Mouse (Mus musculus) hindbrain, embryonic 16.5 days (tissue): ENCODE measurements around the gene Rere. TPM values are rescaled to one million over a fixed set of nuclear protein-coding genes. Genes with fewer than 3 reads are reported as not detected.

Experiments
- ATAC-seq: fragments of 200-750 bp; cut with Nextera tagmentation; 2 replicates; pipeline ENCODE4 v1.8.0; 2017; ENCODE audit warnings: moderate TSS enrichment, moderate library complexity
- H3K27ac ChIP-seq: fragments of 300-500 bp; sonication (generic); 2 replicates; pipeline ENCODE4 v1.5.1; 2014; ENCODE audit warnings: low read depth, mild to moderate bottlenecking, control low read depth, low read length, moderate library complexity
- H3K27me3 ChIP-seq: fragments of 300-500 bp; sonication (generic); replicated peaks from 2 replicates; pipeline ENCODE4 v1.6.1; 2014; ENCODE audit warnings: low read length; ENCODE audit not compliant: control insufficient read depth, insufficient read depth
- H3K36me3 ChIP-seq: fragments of 300-500 bp; sonication (generic); 2 replicates; pipeline ENCODE4 v1.6.1; 2014; ENCODE audit warnings: mild to moderate bottlenecking, low read length, moderate library complexity, mixed read lengths; ENCODE audit not compliant: control insufficient read depth, insufficient read depth
- H3K4me1 ChIP-seq: fragments of 300-500 bp; sonication (generic); 2 replicates; pipeline ENCODE4 v1.6.1; 2014; ENCODE audit warnings: low read depth, low read length; ENCODE audit not compliant: control insufficient read depth, insufficient read depth
- H3K4me2 ChIP-seq: fragments of 300-500 bp; sonication (generic); 2 replicates; pipeline ENCODE4 v1.6.1; 2014; ENCODE audit warnings: mild to moderate bottlenecking, low read length, control low read depth, moderate library complexity
- H3K4me3 ChIP-seq: fragments of 300-500 bp; sonication (generic); 2 replicates; pipeline ENCODE4 v1.5.1; 2014; ENCODE audit warnings: mild to moderate bottlenecking, low read length, control low read depth, moderate library complexity
- H3K9ac ChIP-seq: fragments of 300-500 bp; sonication (generic); 2 replicates; pipeline ENCODE4 v1.6.1; 2014; ENCODE audit warnings: low read depth, mild to moderate bottlenecking, control low read depth, low read length, moderate library complexity
- H3K9me3 ChIP-seq: fragments of 300-500 bp; sonication (generic); 2 replicates; pipeline ENCODE4 v1.6.1; 2014; ENCODE audit warnings: mild to moderate bottlenecking, low read length, moderate library complexity; ENCODE audit not compliant: control insufficient read depth
- whole genome bisulfite sequencing: fragments of 180-500 bp; shearing (Covaris S2); extraction: QIAGEN DNeasy Blood & Tissue Kit; methylation state at CpG from one replicate; pipeline ENCODE4 v1.1.7; 2014; 5-methylcytosine and 5-hydroxymethylcytosine counted together
- polyA plus RNA-seq: library from polyadenylated mRNA; unstranded; fragments of >200 nt; fragmentation: Nextera tagmentation; extraction: Ambion mirVana; gene quantifications from 2 replicates; pipeline ENCODE4 v1.2.1, GENCODE M21; 2015

Rere gene
- polyA plus RNA-seq: 25.4 and 27.2 TPM in 2 replicates

GRCm38 (mm10) chr4:150281018-150281761 lies at the start of gene Rere:
Rere (plus strand) TSS chr4:150281646.
- Histone ChIP-seq H3K27ac (peak within 1 kb of the TSS; percentile 98), H3K27me3 (no peaks in the 10 kb centered on the region), H3K4me2 (peak within 1 kb of the TSS; percentile 86), H3K9ac (peak within 1 kb of the TSS; percentile 100), H3K4me1 (peaks cover 8% of the 10 kb centered on the region), H3K4me3 (peak within 1 kb of the TSS; percentile 90), H3K9me3 (no peaks in the 10 kb centered on the region), H3K36me3 (no peaks in the 10 kb centered on the region)
- peak; percentile 98 for ATAC-seq
- under 1% methylated on average over 59 of the region's 60 CpGs for WGBS

- Histone ChIP-seq H3K9ac (no peak overlapping the region), H3K36me3 (no peaks in the 10 kb centered on the region), H3K4me1 (peaks cover 21% of the 10 kb centered on the region), H3K4me2 (no peak overlapping the region), H3K4me3 (no peak overlapping the region), H3K27ac (no peak overlapping the region), H3K9me3 (no peaks in the 10 kb centered on the region), H3K27me3 (no peaks in the 10 kb centered on the region)
- no peak for ATAC-seq
- WGBS: 60% methylated on average over 8 of the region's 8 CpGs
Observed at GRCm38 (mm10) chr4:150231871-150232270, 49.6 kb upstream of the Rere start.

- Histone ChIP-seq H3K4me3 (no peak overlapping the region), H3K9ac (0 out of 2 replicates have a peak overlapping the region, but pooled peaks have one; percentile 9), H3K4me1 (peaks cover 37% of the 10 kb centered on the region), H3K27ac (peak overlapping the region; percentile 30; the same call in 1 of the 2 replicates), H3K27me3 (no peaks in the 10 kb centered on the region), H3K9me3 (no peaks in the 10 kb centered on the region), H3K36me3 (no peaks in the 10 kb centered on the region), H3K4me2 (no peak overlapping the region)
- 35% methylated on average over 8 of the region's 8 CpGs for WGBS
- ATAC-seq: no peak
Observed at GRCm38 (mm10) chr4:150234599-150235327, 46.7 kb upstream of the Rere start.

DNA sequence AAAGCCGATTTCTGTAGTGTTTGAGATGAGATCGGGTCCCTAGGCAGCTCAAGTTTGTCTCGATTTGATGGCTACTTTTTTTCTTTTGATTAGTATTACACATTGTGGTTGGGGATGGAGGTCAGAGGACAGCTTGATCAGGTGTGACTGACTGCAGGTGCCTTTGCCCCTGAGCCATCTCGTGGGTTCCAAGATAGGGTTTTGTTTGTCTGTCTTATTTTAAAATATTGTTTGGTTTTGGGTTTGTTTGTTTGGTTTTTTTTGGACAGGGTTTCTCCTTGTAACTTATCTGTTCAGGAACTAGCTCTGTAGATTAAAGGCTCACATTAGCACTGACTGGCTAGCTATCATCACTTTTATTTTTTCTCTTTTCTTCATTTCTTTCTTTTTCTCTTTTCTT lies 45.9 kb upstream of the Rere start:
- no peak overlapping the region for H3K9ac ChIP-seq
- H3K27me3 ChIP-seq: no peaks in the 10 kb centered on the region
- H3K27ac ChIP-seq: no peak overlapping the region
- H3K36me3 ChIP-seq: no peaks in the 10 kb centered on the region
- H3K4me3 ChIP-seq: no peak overlapping the region
- peaks cover 42% of the 10 kb centered on the region for H3K4me1 ChIP-seq
- H3K9me3 ChIP-seq: no peaks in the 10 kb centered on the region
- WGBS: 82% methylated on average over 4 of the region's 4 CpGs
- H3K4me2 ChIP-seq: no peak overlapping the region
- no peak for ATAC-seq

- peak overlapping the region; percentile 61 for H3K4me2 ChIP-seq
- WGBS: 83% methylated on average over 8 of the region's 8 CpGs
- peaks cover 1% of the 10 kb centered on the region for H3K36me3 ChIP-seq
- peak overlapping the region; percentile 80 for H3K9ac ChIP-seq
- H3K27ac ChIP-seq: peak overlapping the region; percentile 98
- no peaks in the 10 kb centered on the region for H3K9me3 ChIP-seq
- peaks cover 38% of the 10 kb centered on the region for H3K4me1 ChIP-seq
- H3K27me3 ChIP-seq: no peaks in the 10 kb centered on the region
- no peak for ATAC-seq
- H3K4me3 ChIP-seq: peak overlapping the region; percentile 58
Observed at GRCm38 (mm10) chr4:150236031-150236430, 45.4 kb upstream of the Rere start.

DNA sequence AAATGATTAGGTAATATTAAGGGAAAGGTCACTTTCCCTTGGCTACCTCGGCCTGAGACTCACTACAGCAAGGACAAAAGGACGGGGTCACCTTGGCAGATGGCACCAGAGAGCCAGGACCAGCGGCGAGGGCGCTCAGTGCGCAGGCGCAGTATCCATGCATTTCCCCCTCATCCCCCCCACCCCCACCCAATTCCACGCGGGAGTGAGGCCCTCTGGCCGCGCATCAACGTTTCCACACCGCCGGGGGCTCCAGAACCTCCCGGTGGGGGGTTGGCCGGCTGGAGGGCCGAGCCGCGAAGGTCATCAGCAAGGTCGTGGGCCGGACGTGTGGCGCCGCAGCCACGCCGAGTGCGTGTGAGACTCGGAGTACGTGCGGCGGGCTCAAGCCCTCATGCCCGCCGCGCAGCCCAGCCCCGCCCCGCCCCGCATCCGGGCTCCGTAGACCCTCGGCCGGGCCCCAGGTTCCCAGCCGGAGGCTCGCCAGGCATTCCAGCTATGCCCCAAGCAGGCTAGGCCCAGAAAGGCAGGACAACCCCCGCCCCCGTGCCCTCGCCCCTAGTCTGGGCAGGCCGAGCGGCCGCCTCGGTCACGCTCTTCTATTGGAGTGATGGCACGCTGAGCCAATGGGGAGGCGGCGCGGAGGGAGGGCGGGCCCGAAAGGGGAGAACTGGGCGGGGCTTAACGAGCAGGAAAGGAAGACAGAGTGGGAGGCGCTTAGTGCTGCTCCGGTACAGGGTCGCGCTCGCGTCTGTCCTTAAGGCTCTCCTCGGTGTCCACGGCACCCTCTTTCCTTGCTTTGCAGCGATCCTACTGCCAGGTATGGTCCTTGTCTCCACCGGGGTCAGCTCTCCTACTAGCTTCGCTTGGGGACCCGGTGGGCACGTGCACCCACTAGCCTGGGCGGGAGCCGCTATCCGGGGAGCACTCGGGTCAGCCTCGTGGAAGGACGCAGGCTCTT lies 44.6 kb upstream of the Rere start, which contains the start of gene Eno1:
Eno1 (plus strand) TSS at position 201 of the 961 bp plus-strand sequence.
- H3K27ac ChIP-seq: peak within 1 kb of the TSS; percentile 98
- H3K4me1 ChIP-seq: peaks cover 44% of the 10 kb centered on the region
- WGBS: under 1% methylated on average over 74 of the region's 78 CpGs
- H3K4me3 ChIP-seq: peak within 1 kb of the TSS; percentile 58
- H3K27me3 ChIP-seq: no peaks in the 10 kb centered on the region
- peak within 1 kb of the TSS; percentile 80 for H3K9ac ChIP-seq
- H3K9me3 ChIP-seq: no peaks in the 10 kb centered on the region
- H3K4me2 ChIP-seq: peak within 1 kb of the TSS; percentile 94
- peaks cover 8% of the 10 kb centered on the region for H3K36me3 ChIP-seq
- ATAC-seq: peak; percentile 97

DNA sequence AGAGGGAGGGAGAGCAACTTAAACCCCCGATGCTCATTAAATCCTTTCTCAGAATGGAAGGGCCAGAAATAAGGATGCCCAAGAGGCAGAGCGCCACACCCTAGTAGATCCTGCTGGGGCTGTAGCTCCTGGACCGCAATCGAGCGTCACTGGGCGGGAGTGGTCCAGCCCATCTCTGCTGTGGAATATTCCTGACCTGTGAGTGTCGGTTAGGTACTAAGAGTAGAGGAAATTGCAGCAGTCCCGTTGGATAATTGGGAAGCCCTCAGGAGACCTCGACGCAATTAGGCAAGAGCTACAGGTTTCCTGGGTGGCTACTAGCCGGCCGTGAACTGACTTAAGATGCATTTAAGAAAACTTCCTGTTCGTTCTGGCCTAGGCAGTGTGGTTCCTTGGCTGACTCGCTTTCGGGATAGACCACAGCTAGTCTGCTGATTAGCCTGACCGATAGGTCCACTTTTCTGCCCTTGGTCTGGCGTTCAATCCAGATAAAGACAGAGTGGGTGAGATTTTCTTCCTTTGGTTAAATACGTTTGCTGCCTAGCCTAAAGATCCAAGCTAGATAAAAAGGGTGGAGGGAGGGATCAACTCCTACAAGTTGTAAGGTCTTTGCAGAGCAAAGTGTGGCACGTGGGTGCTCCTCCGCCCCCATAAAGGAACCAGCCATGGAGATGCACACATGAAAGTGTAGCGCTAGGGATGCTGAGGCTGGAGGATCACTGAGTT lies 43.6 kb upstream of the Rere start:
- under 1% methylated on average over 21 of the region's 21 CpGs for WGBS
- no peaks in the 10 kb centered on the region for H3K9me3 ChIP-seq

GRCm38 (mm10) chr4:150238433-150239086 lies 42.9 kb upstream of the Rere start:
- H3K4me2 ChIP-seq: peak overlapping the region; percentile 94
- no peaks in the 10 kb centered on the region for H3K9me3 ChIP-seq
- H3K9ac ChIP-seq: peak overlapping the region; percentile 80
- H3K27me3 ChIP-seq: no peaks in the 10 kb centered on the region
- H3K36me3 ChIP-seq: peaks cover 15% of the 10 kb centered on the region
- peaks cover 50% of the 10 kb centered on the region for H3K4me1 ChIP-seq
- peak overlapping the region; percentile 58 for H3K4me3 ChIP-seq
- 7% methylated on average over 3 of the region's 3 CpGs for WGBS
- no peak for ATAC-seq
- peak overlapping the region; percentile 44 for H3K27ac ChIP-seq

More for the DNA sequence above, 43.6 kb upstream of the Rere start:
- Histone ChIP-seq H3K36me3 (peaks cover 15% of the 10 kb centered on the region), H3K27ac (peak overlapping the region; percentile 98), H3K27me3 (no peaks in the 10 kb centered on the region), H3K9ac (peak overlapping the region; percentile 80), H3K4me3 (peak overlapping the region; percentile 58), H3K4me2 (peak overlapping the region; percentile 94), H3K4me1 (peaks cover 50% of the 10 kb centered on the region)
- no peak for ATAC-seq
